Mouse (Mus musculus) neural tube, embryonic 10.5 days (tissue): Measurements from ENCODE around the gene Baiap2l2.
"Not testable (repeated sequence)": the region's sequence is repeated elsewhere in the genome, so short reads cannot be mapped to it uniquely, and the experiment has no call there.

ENCODE experiments used
- DNase-seq: peaks from one replicate; pipeline ENCODE4 v3.0.0-alpha.2; 2017; ENCODE audit warnings: low spot score; ENCODE audit errors: extremely low spot score

Gene Baiap2l2

GRCm38 (mm10) chr15:79262375-79262774 is 23.0 kb downstream of the Baiap2l2 start:
- peak; percentile 53 for DNase-seq

GRCm38 (mm10) chr15:79261757-79262156 is 23.6 kb downstream of the Baiap2l2 start:
- DNase-seq: peak; percentile 51

GRCm38 (mm10) chr15:79261095-79261725 is 24.1 kb downstream of the Baiap2l2 start:
- DNase-seq: peak; percentile 59

- DNase-seq: no peak
Observed at GRCm38 (mm10) chr15:79258521-79258920, 26.8 kb downstream of the Baiap2l2 start.

GRCm38 (mm10) chr15:79254661-79255060 is 30.7 kb downstream of the Baiap2l2 start, which contains the start of gene Slc16a8:
Gene Slc16a8, minus strand, starts transcription at chr15:79254761.
- no peak for DNase-seq

GRCm38 (mm10) chr15:79252580-79252979 is 32.8 kb downstream of the Baiap2l2 start:
- DNase-seq: no peak

GRCm38 (mm10) chr15:79251781-79252491 is 33.4 kb downstream of the Baiap2l2 start:
- no peak for DNase-seq

GRCm38 (mm10) chr15:79251168-79251567 is 34.2 kb downstream of the Baiap2l2 start:
- DNase-seq: no peak

GRCm38 (mm10) chr15:79250236-79250635 is 35.1 kb downstream of the Baiap2l2 start:
- no peak for DNase-seq

- no peak for DNase-seq
Observed at GRCm38 (mm10) chr15:79245321-79245720, 40.0 kb downstream of the Baiap2l2 start.

GRCm38 (mm10) chr15:79244071-79244893 is 41.1 kb downstream of the Baiap2l2 start:
- DNase-seq: no peak

GRCm38 (mm10) chr15:79243234-79244042 is 41.9 kb downstream of the Baiap2l2 start:
- DNase-seq: peak; percentile 99

GRCm38 (mm10) chr15:79242574-79243233 is 42.6 kb downstream of the Baiap2l2 start:
- DNase-seq: no peak

GRCm38 (mm10) chr15:79238036-79238435 is 47.3 kb downstream of the Baiap2l2 start:
- no peak for DNase-seq

GRCm38 (mm10) chr15:79235268-79235667 is 50.1 kb downstream of the Baiap2l2 start:
- DNase-seq: no peak

GRCm38 (mm10) chr15:79229058-79229821 is 56.1 kb downstream of the Baiap2l2 start, which contains the start of the genes Pick1 and Gm49486:
Gene Pick1, plus strand, starts transcription at chr15:79229173.
Gene Gm49486, plus strand, starts transcription at chr15:79229391.
- peak; percentile 94 for DNase-seq

- not testable (repeated sequence) for DNase-seq
Observed at GRCm38 (mm10) chr15:79225780-79226179, 59.6 kb downstream of the Baiap2l2 start.

- peak; percentile 95 for DNase-seq
Observed at GRCm38 (mm10) chr15:79224685-79225084, 60.7 kb downstream of the Baiap2l2 start.

GRCm38 (mm10) chr15:79223641-79224040 is 61.7 kb downstream of the Baiap2l2 start:
- peak; percentile 58 for DNase-seq

GRCm38 (mm10) chr15:79219572-79219971 is 65.8 kb downstream of the Baiap2l2 start:
- peak; percentile 57 for DNase-seq
